Mouse (Mus musculus) C2C12 (cell line): ENCODE data around the gene Klhl40.

Experiments used
- CEBPB ChIP-seq: IDR thresholded peaks from one replicate; pipeline ENCODE4 v1.6.1; 2011; ENCODE audit warnings: low read depth, mild to moderate bottlenecking, control low read depth, moderate library complexity
- CTCF ChIP-seq: IDR thresholded peaks from one replicate; pipeline ENCODE4 v1.5.1; 2011; ENCODE audit not compliant: control insufficient read depth, insufficient read depth, insufficient read length
- MAX ChIP-seq: IDR thresholded peaks from one replicate; pipeline ENCODE4 v1.6.1; 2011; ENCODE audit warnings: mild to moderate bottlenecking, control low read depth
- MYOG ChIP-seq: IDR thresholded peaks from one replicate; pipeline ENCODE4 v1.6.1; 2011; ENCODE audit not compliant: control insufficient read depth, insufficient read length; ENCODE audit errors: extremely low read depth
- USF1 ChIP-seq: IDR thresholded peaks from one replicate; pipeline ENCODE4 v1.6.1; 2011; ENCODE audit warnings: low read depth, mild to moderate bottlenecking, control low read depth, moderate library complexity

DNA sequence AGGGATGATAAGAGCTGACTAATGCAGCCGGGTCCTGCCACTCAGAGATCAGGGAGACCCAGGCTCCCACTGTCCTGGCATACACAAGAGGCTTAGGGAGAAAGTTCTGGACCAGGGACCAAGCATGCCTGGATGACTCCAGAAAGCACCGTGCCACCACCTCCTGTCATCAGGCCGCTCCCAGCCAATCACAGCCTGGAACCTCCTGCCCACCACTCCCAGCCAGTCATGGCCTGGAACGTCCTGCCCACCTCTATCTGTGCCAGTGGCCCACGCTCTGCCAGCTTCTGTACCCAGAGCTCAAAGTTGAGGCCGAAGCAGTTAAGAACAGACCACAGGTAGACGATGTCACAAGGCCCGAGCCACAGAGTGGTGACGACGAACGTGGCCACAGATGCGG lies 7.4 kb downstream of the Klhl40 start:
- TF ChIP-seq CTCF (no peak), CEBPB (no peak), USF1 (no peak), MAX (no peak), MYOG (no peak)
